Mouse (Mus musculus): ENCODE measurements around the gene Prc1. TPM values are rescaled to one million over a fixed set of nuclear protein-coding genes. Genes with fewer than 3 reads are reported as not detected.

Gene Prc1
- polyA plus RNA-seq, 1 experiment: 80.6 TPM

- H3K36me3 ChIP-seq (ENCODE audit: control insufficient read depth, insufficient read depth, low read length): peaks cover 25% of the 10 kb centered on the region
- WGBS: 3% methylated on average over 21 of the region's 21 CpGs
These were observed 25.1 kb upstream of the Prc1 start, which contains the start of gene Vps33b for GRCm38 (mm10) chr7:80268897-80269750. Vps33b (plus strand) TSS chr7:80269649.

DNA sequence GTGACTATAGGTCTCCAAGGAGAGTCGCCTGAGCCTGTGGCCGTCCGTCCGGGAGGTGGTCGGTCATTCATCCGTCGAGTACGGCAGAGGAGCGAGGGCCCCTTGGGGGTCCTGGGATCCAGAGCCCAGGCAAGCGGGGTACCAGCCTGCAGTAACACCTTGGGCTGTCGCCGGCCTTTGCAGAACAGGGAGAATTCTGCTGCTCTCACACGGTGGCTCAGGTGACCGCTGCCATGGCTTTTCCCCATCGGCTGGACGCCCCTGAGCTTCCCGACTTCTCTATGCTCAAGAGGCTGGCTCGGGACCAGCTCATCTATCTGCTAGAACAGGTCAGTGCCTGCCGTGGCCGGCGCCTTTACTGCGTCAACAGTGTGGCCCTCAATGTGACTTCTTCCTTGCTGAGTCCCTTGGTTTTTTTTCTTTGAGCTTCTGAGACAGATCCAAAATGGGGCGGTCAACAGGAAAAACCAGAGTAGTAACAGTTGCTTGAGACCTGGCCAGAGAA lies 24.4 kb upstream of the Prc1 start:
- Histone ChIP-seq H3K36me3 (ENCODE audit: control insufficient read depth, insufficient read depth, low read length) (peaks cover 25% of the 10 kb centered on the region), H3K4me1 (replicated peaks; ENCODE audit: control insufficient read depth, insufficient read depth, low read length) (peaks cover 6% of the 10 kb centered on the region), H3K27me3 (ENCODE audit: control insufficient read depth, insufficient read depth, low read length) (no peaks in the 10 kb centered on the region), H3K4me3 (ENCODE audit: control insufficient read depth, insufficient read depth, low read length) (peak overlapping the region; percentile 99), H3K27ac (ENCODE audit: control insufficient read depth, insufficient read depth, low read length) (no peak overlapping the region; the same call in 1 of the 2 replicates)
- DNase-seq: no peak
- WGBS: under 1% methylated on average over 23 of the region's 23 CpGs
- TF ChIP-seq POLR2A (IDR thresholded peaks at IDR 0.05; ENCODE audit: control insufficient read depth, extremely low read depth, insufficient read depth, low read length, poor library complexity) (peak; percentile 7), CTCF (IDR thresholded peaks at IDR 0.05; ENCODE audit: borderline replicate concordance, control insufficient read depth, extremely low read depth, insufficient read depth, low read length, poor library complexity) (no peak)

More at GRCm38 (mm10) chr7:80268897-80269750, 25.1 kb upstream of the Prc1 start, which contains the start of gene Vps33b:
- Histone ChIP-seq H3K4me3 (ENCODE audit: control insufficient read depth, insufficient read depth, low read length) (peak within 1 kb of the TSS; percentile 99), H3K4me1 (replicated peaks; ENCODE audit: control insufficient read depth, insufficient read depth, low read length) (peaks cover 6% of the 10 kb centered on the region), H3K27me3 (ENCODE audit: control insufficient read depth, insufficient read depth, low read length) (no peaks in the 10 kb centered on the region), H3K27ac (ENCODE audit: control insufficient read depth, insufficient read depth, low read length) (no peak within 1 kb of the TSS; the same call in none of the 2 replicates)
- peak; percentile 97 for DNase-seq
- TF ChIP-seq CTCF (IDR thresholded peaks at IDR 0.05; ENCODE audit: borderline replicate concordance, control insufficient read depth, extremely low read depth, insufficient read depth, low read length, poor library complexity) (no peak), POLR2A (IDR thresholded peaks at IDR 0.05; ENCODE audit: control insufficient read depth, extremely low read depth, insufficient read depth, low read length, poor library complexity) (peak; percentile 59; the same call in 1 of the 2 replicates)

GRCm38 (mm10) chr7:80273456-80273855 lies 20.8 kb upstream of the Prc1 start:
- H3K4me1 ChIP-seq (replicated peaks; ENCODE audit: control insufficient read depth, insufficient read depth, low read length): peaks cover 6% of the 10 kb centered on the region
- H3K27me3 ChIP-seq (ENCODE audit: control insufficient read depth, insufficient read depth, low read length): no peaks in the 10 kb centered on the region
- H3K27ac ChIP-seq (ENCODE audit: control insufficient read depth, insufficient read depth, low read length): no peak overlapping the region
- DNase-seq: no peak
- H3K4me3 ChIP-seq (ENCODE audit: control insufficient read depth, insufficient read depth, low read length): no peak overlapping the region
- no peak for TF ChIP-seq CTCF (IDR thresholded peaks at IDR 0.05; ENCODE audit: borderline replicate concordance, control insufficient read depth, extremely low read depth, insufficient read depth, low read length, poor library complexity)
- no peak for TF ChIP-seq POLR2A (IDR thresholded peaks at IDR 0.05; ENCODE audit: control insufficient read depth, extremely low read depth, insufficient read depth, low read length, poor library complexity)
- H3K36me3 ChIP-seq (ENCODE audit: control insufficient read depth, insufficient read depth, low read length): peaks cover 38% of the 10 kb centered on the region
- 95% methylated on average over 2 of the region's 2 CpGs for WGBS

- WGBS: 93% methylated on average over 4 of the region's 4 CpGs
- TF ChIP-seq POLR2A (IDR thresholded peaks at IDR 0.05; ENCODE audit: control insufficient read depth, extremely low read depth, insufficient read depth, low read length, poor library complexity) (no peak), CTCF (IDR thresholded peaks at IDR 0.05; ENCODE audit: borderline replicate concordance, control insufficient read depth, extremely low read depth, insufficient read depth, low read length, poor library complexity) (no peak)
- DNase-seq: no peak
- Histone ChIP-seq H3K27me3 (ENCODE audit: control insufficient read depth, insufficient read depth, low read length) (no peaks in the 10 kb centered on the region), H3K27ac (ENCODE audit: control insufficient read depth, insufficient read depth, low read length) (no peak overlapping the region), H3K36me3 (ENCODE audit: control insufficient read depth, insufficient read depth, low read length) (peaks cover 49% of the 10 kb centered on the region), H3K4me1 (replicated peaks; ENCODE audit: control insufficient read depth, insufficient read depth, low read length) (no peaks in the 10 kb centered on the region), H3K4me3 (ENCODE audit: control insufficient read depth, insufficient read depth, low read length) (no peak overlapping the region)
These were observed 17.9 kb upstream of the Prc1 start for GRCm38 (mm10) chr7:80276374-80276773.

DNA sequence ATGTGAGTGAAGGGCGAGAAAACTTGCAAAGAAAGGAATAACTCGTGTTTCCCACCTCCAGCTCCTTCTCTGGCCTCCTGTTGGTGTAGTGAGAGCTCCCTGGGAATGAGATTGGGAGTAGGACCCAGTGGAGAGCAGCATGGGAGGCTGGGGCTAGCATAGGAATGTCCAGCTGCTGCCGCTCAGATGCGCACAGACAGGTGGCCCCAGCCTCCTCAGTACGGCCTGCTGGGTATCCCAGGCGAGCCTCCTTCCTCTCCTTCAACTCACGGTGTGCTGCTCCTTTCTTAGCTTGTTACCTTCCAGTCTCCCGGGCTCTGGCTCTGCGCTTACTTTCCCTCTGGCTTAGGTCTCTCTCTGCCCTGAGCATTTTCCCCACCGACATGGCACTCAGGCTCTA lies 14.2 kb upstream of the Prc1 start:
- DNase-seq: no peak
- TF ChIP-seq POLR2A (IDR thresholded peaks at IDR 0.05; ENCODE audit: control insufficient read depth, extremely low read depth, insufficient read depth, low read length, poor library complexity): no peak
- H3K4me3 ChIP-seq (ENCODE audit: control insufficient read depth, insufficient read depth, low read length): no peak overlapping the region
- peaks cover 61% of the 10 kb centered on the region for H3K36me3 ChIP-seq (ENCODE audit: control insufficient read depth, insufficient read depth, low read length)
- no peak overlapping the region for H3K27ac ChIP-seq (ENCODE audit: control insufficient read depth, insufficient read depth, low read length)
- WGBS: 98% methylated on average over 10 of the region's 10 CpGs
- H3K4me1 ChIP-seq (replicated peaks; ENCODE audit: control insufficient read depth, insufficient read depth, low read length): peaks cover 3% of the 10 kb centered on the region
- H3K27me3 ChIP-seq (ENCODE audit: control insufficient read depth, insufficient read depth, low read length): no peaks in the 10 kb centered on the region

- WGBS: 99% methylated on average over 2 of the region's 2 CpGs
- TF ChIP-seq POLR2A (IDR thresholded peaks at IDR 0.05; ENCODE audit: control insufficient read depth, extremely low read depth, insufficient read depth, low read length, poor library complexity) (no peak), CTCF (IDR thresholded peaks at IDR 0.05; ENCODE audit: borderline replicate concordance, control insufficient read depth, extremely low read depth, insufficient read depth, low read length, poor library complexity) (no peak)
- no peaks in the 10 kb centered on the region for H3K27me3 ChIP-seq (ENCODE audit: control insufficient read depth, insufficient read depth, low read length)
- no peak for DNase-seq
- H3K4me3 ChIP-seq (ENCODE audit: control insufficient read depth, insufficient read depth, low read length): no peak overlapping the region
- H3K36me3 ChIP-seq (ENCODE audit: control insufficient read depth, insufficient read depth, low read length): peaks cover 55% of the 10 kb centered on the region
- peaks cover 11% of the 10 kb centered on the region for H3K4me1 ChIP-seq (replicated peaks; ENCODE audit: control insufficient read depth, insufficient read depth, low read length)
- no peak overlapping the region for H3K27ac ChIP-seq (ENCODE audit: control insufficient read depth, insufficient read depth, low read length)
These were observed 13.3 kb upstream of the Prc1 start for GRCm38 (mm10) chr7:80280998-80281397.

Measured in thymus, adult 2 months (tissue).